Mouse (Mus musculus) cortical plate, adult 2 months (tissue): ENCODE data around the gene D16Ertd472e. TPM values are rescaled to one million over a fixed set of nuclear protein-coding genes. Genes with fewer than 3 reads are reported as not detected.
A peak's percentile ranks its signal among the peaks of the same experiment; 100 is the strongest.

ENCODE experiments used
- H3K27ac ChIP-seq: fragments of 200-500 bp; 2 replicates; pipeline ENCODE4 v1.5.1; 2012; ENCODE audit warnings: low read length, control low read depth, inconsistent platforms; ENCODE audit not compliant: insufficient read depth
- H3K4me1 ChIP-seq: fragments of 200-500 bp; 2 replicates; pipeline ENCODE4 v1.6.1; 2011; ENCODE audit warnings: low read length; ENCODE audit not compliant: control insufficient read depth, insufficient read depth
- H3K4me3 ChIP-seq: fragments of 200-500 bp; 2 replicates; pipeline ENCODE4 v1.5.1; 2011; ENCODE audit warnings: mild to moderate bottlenecking, low read length, control low read depth; ENCODE audit not compliant: insufficient read depth
- CTCF ChIP-seq: fragments of 200-500 bp; IDR thresholded peaks from 2 replicates; pipeline ENCODE4 v1.5.1; 2011; ENCODE audit warnings: mild to moderate bottlenecking, control low read depth, low read length; ENCODE audit not compliant: insufficient read depth; ENCODE audit errors: extremely low read depth
- POLR2A ChIP-seq: fragments of 200-500 bp; IDR thresholded peaks from 2 replicates; pipeline ENCODE4 v1.6.1; 2011; ENCODE audit warnings: mild to moderate bottlenecking, low read length, control low read depth; ENCODE audit not compliant: insufficient read depth; ENCODE audit errors: extremely low read depth
- polyA plus RNA-seq: library from polyadenylated mRNA; depleted of rRNA; stranded (reverse); fragments of >200 nt; gene quantifications from 2 replicates; pipeline ENCODE4 v1.2.3, GENCODE M21; 2012; rRNA removed

Gene D16Ertd472e
- 6.2 and 6.8 TPM in 2 replicates for polyA plus RNA-seq

GRCm38 (mm10) chr16:78576478-78577084 lies at the start of gene D16Ertd472e:
TSS of gene D16Ertd472e (minus strand) at chr16:78576708.
- Histone ChIP-seq H3K4me1 (peaks cover 1% of the 10 kb centered on the region; the same call in 1 of the 2 replicates), H3K4me3 (peak within 1 kb of the TSS; percentile 60), H3K27ac (no peak within 1 kb of the TSS)
- TF ChIP-seq POLR2A (0 out of 2 replicates have a peak, but pooled peaks have one; percentile 28), CTCF (no peak)

- Histone ChIP-seq H3K4me3 (no peak overlapping the region), H3K4me1 (no peaks in the 10 kb centered on the region), H3K27ac (no peak overlapping the region)
- no peak for TF ChIP-seq POLR2A
- TF ChIP-seq CTCF = no peak
Measured at GRCm38 (mm10) chr16:78622755-78623154, 46.2 kb upstream of the D16Ertd472e start.

DNA sequence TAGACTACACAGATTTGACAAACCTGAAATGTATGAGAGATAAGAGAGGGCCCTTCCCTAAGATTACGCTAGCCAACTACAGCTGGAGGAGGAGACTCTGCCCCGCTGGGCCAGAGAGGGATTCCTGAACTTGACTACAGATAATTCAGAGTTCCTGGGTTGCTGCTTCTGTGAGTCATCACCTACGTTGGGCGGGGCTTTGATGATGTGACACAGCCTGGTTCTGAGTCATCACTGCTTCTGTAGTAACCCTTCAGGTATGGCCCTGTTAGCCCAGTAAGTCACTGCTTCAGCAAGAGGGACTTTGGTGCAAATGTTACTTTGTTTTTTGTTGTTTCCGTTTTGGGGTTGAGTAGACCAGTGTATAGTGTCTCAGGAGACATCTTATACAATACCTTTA lies 42.9 kb upstream of the D16Ertd472e start:
- TF ChIP-seq CTCF (no peak), POLR2A (no peak)
- H3K27ac ChIP-seq = no peak overlapping the region
- H3K4me1 ChIP-seq = no peaks in the 10 kb centered on the region
- no peak overlapping the region for H3K4me3 ChIP-seq

DNA sequence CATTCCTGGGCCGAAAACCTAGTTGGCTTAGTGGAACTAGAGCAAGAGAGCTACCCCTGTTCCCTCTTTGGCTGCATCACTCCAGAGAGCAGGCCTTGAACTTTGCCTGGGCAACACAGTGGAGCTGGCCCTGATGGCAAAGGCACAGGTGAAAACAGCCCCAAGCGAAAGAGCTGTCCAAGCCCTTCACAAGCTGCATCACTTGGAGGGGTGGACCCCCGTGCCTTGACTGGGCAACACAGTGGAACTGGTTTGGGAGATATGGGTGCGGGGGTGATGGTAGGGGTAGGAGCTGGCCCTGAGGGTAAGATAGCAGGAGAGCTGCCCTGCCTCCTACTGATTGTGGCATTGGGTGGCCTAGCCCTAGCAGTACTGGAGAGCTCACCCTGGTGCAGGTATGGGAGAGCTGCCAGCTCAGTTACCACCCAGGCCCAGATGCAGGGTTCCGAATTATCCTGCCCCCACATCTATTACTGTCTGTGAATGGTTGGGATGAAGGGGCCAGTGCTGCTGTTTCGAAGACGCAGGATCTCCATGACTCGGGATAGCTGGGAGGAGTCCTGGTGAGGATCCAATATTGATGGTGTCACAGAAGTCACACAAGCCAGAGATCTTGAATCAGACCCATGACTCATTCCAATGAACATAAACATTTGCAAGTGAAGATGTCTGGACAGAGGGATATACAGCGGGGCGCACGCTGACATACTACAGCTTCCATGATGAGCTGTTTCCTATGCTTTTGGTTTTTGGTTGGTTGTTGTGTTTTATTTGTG lies 41.4 kb upstream of the D16Ertd472e start:
- H3K4me1 ChIP-seq = no peaks in the 10 kb centered on the region
- no peak for TF ChIP-seq POLR2A
- TF ChIP-seq CTCF = no peak

GRCm38 (mm10) chr16:78606202-78606601 lies 29.7 kb upstream of the D16Ertd472e start:
- TF ChIP-seq POLR2A (no peak), CTCF (no peak)
- Histone ChIP-seq H3K4me1 (no peaks in the 10 kb centered on the region), H3K4me3 (no peak overlapping the region), H3K27ac (no peak overlapping the region)

More for the DNA sequence above, 41.4 kb upstream of the D16Ertd472e start:
- H3K4me3 ChIP-seq = no peak overlapping the region
- H3K27ac ChIP-seq = no peak overlapping the region

- TF ChIP-seq POLR2A (no peak), CTCF (no peak)
- no peak overlapping the region for H3K27ac ChIP-seq
- no peak overlapping the region for H3K4me3 ChIP-seq
- H3K4me1 ChIP-seq = no peaks in the 10 kb centered on the region
Measured at GRCm38 (mm10) chr16:78598919-78599318, 22.4 kb upstream of the D16Ertd472e start.

GRCm38 (mm10) chr16:78596381-78596780 lies 19.9 kb upstream of the D16Ertd472e start:
- H3K4me1 ChIP-seq = no peaks in the 10 kb centered on the region
- no peak for TF ChIP-seq POLR2A
- no peak overlapping the region for H3K27ac ChIP-seq
- no peak overlapping the region for H3K4me3 ChIP-seq

- TF ChIP-seq CTCF (no peak), POLR2A (no peak)
- H3K4me3 ChIP-seq = no peak overlapping the region
- no peaks in the 10 kb centered on the region for H3K4me1 ChIP-seq
Measured at GRCm38 (mm10) chr16:78595821-78596220, 19.3 kb upstream of the D16Ertd472e start.

GRCm38 (mm10) chr16:78594154-78594553 lies 17.6 kb upstream of the D16Ertd472e start:
- TF ChIP-seq POLR2A = no peak
- no peak for TF ChIP-seq CTCF
- Histone ChIP-seq H3K4me1 (no peaks in the 10 kb centered on the region), H3K4me3 (no peak overlapping the region), H3K27ac (no peak overlapping the region)

More at GRCm38 (mm10) chr16:78595821-78596220, 19.3 kb upstream of the D16Ertd472e start:
- H3K27ac ChIP-seq = no peak overlapping the region

DNA sequence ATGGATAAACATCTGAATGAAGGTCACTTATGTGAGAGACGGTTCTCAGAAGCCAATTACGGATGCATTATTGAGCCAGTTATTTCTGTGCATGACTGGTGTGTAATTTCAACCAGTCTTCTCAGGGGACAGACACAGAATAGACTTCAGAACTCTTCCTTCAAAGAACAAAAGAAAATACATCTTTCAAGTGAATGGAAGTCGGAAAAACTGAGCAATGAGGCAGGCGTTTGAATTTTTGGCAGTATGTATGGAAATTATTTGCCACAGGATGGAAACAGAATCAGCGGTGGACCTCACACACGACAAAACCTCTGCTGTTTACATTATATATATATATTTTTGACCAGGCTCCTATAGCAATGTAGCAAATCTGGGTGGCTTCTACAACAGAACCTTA lies 14.6 kb upstream of the D16Ertd472e start:
- Histone ChIP-seq H3K4me1 (no peaks in the 10 kb centered on the region), H3K4me3 (no peak overlapping the region), H3K27ac (no peak overlapping the region)
- no peak for TF ChIP-seq CTCF
- no peak for TF ChIP-seq POLR2A
